Mouse (Mus musculus): ENCODE measurements around the gene Ern1.
"Not testable (repeated sequence)": the region's sequence is repeated elsewhere in the genome, so short reads cannot be mapped to it uniquely, and the experiment has no call there.

The Ern1 gene

DNA sequence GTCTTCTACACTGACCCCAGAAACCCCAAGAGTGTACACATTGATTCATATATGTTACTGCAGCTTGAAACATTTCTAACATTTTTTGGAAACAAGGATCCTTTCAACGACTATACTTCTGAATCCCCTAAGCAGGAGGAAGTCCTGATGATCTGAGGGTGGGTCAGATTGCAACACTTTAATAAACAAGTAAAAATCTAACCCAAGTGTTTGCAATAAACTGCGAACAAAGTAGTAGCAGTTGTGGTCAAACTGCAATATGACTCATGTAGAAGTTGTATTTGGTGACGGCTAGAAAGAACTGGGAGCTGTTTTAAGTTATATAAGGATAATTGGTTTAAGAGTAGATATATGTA lies 7.1 kb downstream of the Ern1 start:
- no peak for DNase-seq

GRCm38 (mm10) chr11:106479619-106480529 lies 7.8 kb downstream of the Ern1 start:
- DNase-seq: no peak

DNA sequence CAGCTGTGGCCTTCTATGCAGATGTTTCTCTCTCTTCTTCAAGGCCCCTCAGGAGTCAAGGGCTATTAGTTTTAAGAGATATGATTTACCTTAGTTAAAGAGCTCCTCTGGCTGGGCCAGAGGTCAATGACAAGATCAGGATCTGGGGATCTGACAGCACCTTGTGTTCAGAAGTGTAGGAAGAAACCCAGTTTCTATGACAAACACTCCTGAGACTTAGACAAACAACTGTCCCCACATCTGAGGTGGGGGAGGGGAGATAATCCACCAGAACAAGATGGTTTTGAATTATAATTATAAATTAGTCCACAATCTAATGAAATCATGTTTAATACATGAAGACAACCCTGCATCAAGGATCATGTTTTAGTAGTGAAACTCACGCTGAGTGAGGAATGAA lies 8.9 kb downstream of the Ern1 start:
- DNase-seq: no peak

DNA sequence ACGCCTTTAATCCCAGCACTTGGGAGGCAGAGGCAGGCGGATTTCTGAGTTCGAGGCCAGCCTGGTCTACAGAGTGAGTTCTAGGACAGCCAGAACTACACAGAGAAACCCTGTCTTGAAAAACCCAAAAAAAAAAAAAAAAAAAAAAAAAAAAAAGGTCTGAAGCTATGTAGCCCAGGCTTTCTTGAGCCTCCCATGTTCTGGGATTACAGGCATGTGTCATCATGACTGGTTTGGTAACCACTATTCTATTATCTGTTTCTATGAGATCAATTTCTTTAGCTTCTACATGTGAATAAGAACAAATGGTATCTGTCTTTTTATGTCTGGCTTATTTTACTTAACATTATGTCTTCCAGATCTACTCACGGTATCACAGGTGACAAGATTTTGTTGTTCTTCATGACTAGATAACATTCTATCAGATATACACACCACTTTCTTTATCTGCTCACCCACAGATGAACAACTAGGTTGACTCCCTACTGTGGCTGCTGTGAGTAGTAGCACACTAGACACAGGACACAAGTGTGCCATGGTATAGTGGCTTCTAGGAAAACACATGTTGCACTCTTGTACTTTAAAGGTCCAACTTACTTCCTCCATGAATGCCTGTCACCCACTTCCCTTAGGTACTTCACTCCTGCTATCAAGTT lies 10.0 kb downstream of the Ern1 start:
- DNase-seq: no peak

- DNase-seq: no peak
Measured at GRCm38 (mm10) chr11:106475309-106475708, 12.3 kb downstream of the Ern1 start.

- DNase-seq: no peak
Measured at GRCm38 (mm10) chr11:106471629-106472028, 16.0 kb downstream of the Ern1 start.

DNA sequence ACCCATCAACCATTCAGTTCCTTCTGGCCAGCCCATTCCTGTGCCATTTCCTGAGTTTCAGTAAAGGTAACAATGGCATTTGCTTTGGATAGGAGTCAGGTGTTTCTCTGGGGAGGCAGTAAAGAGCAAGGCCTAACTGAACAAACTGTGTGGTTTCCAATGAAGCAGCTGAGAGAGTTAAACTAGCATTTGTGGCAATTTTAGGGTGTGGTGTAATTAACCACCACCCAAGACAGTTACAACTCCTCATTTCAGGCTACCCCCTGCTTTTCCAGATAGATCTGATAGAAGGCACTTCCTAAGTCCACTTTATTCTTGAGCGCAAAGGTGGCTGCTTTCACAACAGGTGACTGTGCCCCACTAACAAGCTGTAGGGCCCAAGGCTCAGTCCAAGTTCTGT lies 19.1 kb downstream of the Ern1 start:
- no peak for DNase-seq

- no peak for DNase-seq
Measured at GRCm38 (mm10) chr11:106465932-106466331, 21.7 kb downstream of the Ern1 start.

- no peak for DNase-seq
Measured at GRCm38 (mm10) chr11:106465545-106465903, 22.1 kb downstream of the Ern1 start.

DNA sequence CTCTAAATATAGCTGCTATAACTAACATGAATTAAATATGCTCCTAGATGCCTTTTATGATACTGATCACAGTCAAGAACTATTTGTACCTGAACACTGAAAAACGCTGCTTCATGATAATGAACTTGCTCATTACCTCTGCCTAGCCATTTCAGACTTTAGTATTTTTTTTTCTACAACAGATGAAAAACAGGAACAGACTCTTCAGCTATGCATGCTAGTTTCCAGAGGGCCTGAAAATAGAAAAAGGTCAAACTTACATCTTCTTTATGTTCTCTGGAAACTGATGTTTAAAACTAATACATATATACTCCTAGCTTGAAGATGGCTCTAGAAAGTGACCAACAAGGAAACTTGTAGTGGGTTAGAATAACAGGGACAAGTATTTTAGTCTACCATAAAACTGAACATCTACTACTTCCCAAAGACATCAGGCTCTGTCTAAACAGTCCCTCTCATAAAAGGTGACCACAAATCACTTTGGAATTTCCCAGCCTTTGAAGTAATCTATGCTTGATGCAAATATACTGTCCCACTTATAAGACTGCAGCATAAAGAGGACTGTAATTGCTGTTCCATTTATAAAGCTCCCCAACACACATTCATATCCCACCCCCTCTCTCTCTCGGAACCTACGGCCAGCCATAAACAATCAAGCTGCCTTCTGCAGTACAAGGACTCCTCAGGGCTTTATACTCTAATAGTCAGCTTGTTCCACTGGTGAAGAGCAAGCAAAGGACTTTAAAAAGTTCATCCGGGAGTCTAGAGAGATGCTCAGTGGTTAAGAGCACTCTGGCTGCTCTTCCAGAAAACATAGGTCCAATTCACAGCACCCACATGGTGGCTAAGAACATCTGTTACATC lies 22.7 kb downstream of the Ern1 start:
- no peak for DNase-seq

DNA sequence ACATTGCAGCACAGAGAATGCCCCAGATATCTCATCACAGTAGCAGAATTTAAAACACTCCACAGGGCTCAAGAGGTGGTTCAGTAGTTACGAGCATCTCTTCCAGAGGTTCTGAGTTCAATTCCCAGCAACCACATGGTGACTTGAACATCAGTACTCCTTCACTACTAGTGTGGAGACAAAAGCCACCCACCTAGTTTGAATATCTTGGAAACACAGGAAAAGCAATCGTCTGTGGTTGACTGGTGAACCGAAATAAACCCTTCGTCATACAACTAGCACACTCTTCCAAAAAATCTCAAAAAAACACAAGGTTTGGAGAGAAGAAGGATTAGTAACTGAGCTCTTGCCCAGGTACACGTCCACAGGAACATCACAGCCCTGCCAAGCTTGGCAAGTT lies 23.8 kb downstream of the Ern1 start:
- no peak for DNase-seq

- no peak for DNase-seq
Measured at GRCm38 (mm10) chr11:106462309-106462708, 25.3 kb downstream of the Ern1 start.

DNA sequence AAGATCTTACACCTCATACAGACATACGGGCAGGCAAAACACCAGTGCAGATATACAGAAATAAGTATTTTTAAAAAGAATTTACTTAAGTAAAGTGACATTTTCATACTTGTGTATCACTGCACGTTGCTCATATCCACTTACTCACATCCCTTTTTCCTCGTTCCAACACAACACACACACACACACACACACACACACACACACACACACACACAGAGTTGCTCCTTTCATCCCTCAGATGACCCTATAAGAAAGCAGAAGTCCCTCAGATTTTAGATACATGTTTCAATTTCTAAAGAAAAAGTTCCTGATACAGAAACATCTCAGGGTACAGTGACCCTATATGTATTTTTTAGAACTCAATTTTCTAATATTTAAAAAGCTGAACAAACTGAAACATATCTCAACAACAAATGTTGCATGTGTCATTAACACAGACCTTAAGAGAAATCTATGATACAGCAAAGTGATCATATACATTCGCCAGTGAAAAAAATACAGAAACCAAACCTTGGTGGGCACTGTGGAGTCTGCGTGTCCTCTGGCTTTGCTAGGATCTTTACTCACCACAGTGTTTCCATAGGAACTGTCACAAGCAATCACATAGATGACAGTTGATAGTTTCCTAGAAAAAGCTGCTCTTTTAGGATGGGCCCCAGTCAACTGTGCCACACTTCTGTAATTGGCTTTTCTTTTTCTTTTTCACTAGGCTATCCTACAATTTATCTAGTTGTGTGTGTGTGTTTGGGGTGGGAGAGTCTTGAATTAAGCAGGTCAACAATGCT lies 26.3 kb downstream of the Ern1 start:
- DNase-seq: no peak

- no peak for DNase-seq
Measured at GRCm38 (mm10) chr11:106460671-106461070, 27.0 kb downstream of the Ern1 start.

DNA sequence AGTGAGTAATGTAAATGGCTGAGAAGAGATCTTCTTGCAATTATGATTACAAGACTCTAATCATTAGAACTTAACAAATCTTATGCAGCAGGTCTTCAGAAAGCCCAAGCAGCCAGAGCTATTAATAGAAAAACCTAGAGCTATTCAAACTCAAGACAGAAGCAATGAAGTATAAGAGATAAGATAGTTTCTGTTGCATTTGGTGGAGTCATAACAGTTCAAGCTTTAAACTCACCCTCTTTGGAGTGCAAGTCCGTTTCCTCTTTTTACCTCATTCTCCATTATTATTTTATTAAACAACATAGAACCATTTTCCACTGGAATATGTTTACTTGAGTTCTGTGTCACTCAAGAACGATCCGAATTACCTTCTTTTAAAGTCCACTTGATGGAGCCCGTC lies 29.1 kb downstream of the Ern1 start:
- no peak for DNase-seq

- no peak for DNase-seq
Measured at GRCm38 (mm10) chr11:106443646-106444045, 44.0 kb downstream of the Ern1 start.

- not testable (repeated sequence) for DNase-seq
Measured at GRCm38 (mm10) chr11:106442564-106442963, 45.1 kb downstream of the Ern1 start.

DNA sequence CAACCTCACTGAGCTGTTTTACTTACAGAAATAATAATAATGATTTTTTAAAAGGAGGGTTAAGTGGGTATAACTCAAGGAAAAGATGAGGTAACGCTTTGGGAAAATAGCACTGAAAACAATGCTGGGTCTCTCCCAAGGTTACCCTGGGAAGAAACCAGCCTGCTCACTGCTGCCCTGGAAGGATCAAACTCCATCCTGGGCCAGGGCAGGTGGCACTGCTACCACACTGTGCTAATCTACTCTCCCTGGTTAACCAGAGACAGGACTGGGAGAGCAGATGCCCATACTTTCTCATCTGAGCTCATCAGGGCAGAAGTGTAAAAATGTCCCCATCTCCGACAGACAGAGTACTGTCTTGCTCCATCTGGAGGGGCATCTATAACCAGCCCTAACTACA lies 47.3 kb downstream of the Ern1 start:
- DNase-seq: no peak

GRCm38 (mm10) chr11:106439355-106439754 lies 48.3 kb downstream of the Ern1 start:
- DNase-seq: no peak

- DNase-seq: no peak
Measured at GRCm38 (mm10) chr11:106438524-106439177, 49.0 kb downstream of the Ern1 start.

DNA sequence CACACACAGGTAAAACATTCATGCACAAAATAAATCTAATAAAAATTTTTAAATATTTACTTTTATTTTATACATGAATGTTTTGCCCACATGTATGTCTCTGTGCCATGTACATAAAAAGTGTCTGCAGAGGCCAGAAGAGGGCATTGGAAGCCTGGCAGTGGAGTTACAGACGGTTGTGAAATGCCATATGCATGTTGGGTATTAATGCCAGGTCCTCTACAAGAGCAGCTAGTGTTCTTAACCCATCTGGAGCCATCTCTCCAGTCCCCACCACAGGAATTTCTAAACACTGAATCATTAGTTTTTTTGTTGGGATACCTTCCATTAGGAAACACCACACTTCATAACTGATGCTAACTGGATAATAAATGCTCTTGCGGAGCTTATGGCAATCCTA lies 50.1 kb downstream of the Ern1 start:
- no peak for DNase-seq

DNA sequence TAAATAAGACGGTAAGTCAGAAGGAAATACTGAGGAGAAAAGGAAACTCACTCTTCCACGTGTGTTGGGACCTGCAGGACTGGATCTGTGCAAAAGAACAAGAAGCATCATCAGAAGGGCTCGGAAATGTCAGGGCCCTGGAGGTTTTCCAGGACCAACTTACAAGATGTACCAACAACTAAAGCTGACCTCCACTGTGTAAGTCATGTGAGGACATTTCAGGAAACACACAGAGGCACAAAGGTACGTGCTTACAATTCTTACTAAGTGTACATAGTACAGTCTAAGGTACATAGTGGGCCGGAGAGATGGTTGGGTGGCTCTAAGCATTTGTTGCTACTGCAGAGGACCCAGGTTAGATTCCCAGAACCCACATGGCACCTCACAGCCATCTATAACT lies 50.6 kb downstream of the Ern1 start:
- no peak for DNase-seq
